ENCODE assay signal across 8 mouse cellular contexts in the genomic region with DNA sequence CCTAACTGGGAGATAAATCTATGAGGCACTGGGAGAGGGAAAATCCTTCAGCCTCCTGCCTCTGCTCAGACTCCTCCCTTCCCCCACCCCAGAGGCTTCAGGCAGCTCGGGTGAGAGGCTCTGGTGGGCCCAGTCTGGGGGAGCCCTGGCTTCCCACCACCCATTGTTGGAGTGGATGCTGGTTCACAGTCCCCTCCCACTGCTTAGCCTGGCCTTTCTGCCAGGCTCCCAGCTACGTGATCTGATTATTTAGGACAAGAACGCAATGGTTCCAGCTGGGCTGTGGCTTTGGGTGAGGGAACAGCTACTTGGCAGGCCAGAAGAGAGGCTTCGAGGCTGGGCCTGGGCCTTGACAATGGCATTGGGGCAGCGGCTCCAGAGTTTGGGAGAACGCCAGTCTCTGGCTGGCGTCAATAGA. TPM values are rescaled to one million over a fixed set of nuclear protein-coding genes. Genes with fewer than 3 reads are reported as not detected.
DNase-seq lines count a peak whose midpoint lies in the region; ATAC-seq lines count a peak whose summit lies in the region.

No protein-coding gene starts in this region.

- H3K36me3 ChIP-seq in neural tube, embryonic 15.5 days: no peaks in the 10 kb centered on the region

- peak overlapping the region; percentile 81 for H3K27ac ChIP-seq in neural tube, embryonic 15.5 days (replicated peaks)

- no peaks in the 10 kb centered on the region for H3K9me3 ChIP-seq in neural tube, embryonic 15.5 days (replicated peaks)

- DNase-seq in frontal cortex, postnatal 25 days (ENCODE audit: low spot score in 2 of 2): no peak
- peak; percentile 84 for DNase-seq in adrenal gland, adult 8-10 months
- DNase-seq in frontal cortex, adult 2 months (ENCODE audit: extremely low spot score in 1 of 2, low spot score in 1 of 2): peak; percentile 33 to 57
- DNase-seq in left cerebral cortex, adult 8-10 months (ENCODE audit: low spot score in 2 of 2): peak; percentile 16 to 58
- no peak for DNase-seq in gastrocnemius, adult 8-10 months (ENCODE audit: low spot score in 2 of 2)

- no peak overlapping the region for H3K4me3 ChIP-seq in neural tube, embryonic 15.5 days (replicated peaks)

- H3K27me3 ChIP-seq in neural tube, embryonic 15.5 days (replicated peaks): no peaks in the 10 kb centered on the region

- WGBS in neural tube, embryonic 15.5 days: 20% methylated on average over 7 of the region's 7 CpGs

- H3K9ac ChIP-seq in neural tube, embryonic 15.5 days (replicated peaks): no peak overlapping the region

- peaks cover 31% of the 10 kb centered on the region for H3K4me1 ChIP-seq in neural tube, embryonic 15.5 days

- H3K4me2 ChIP-seq in neural tube, embryonic 15.5 days: no peak overlapping the region

- ATAC-seq in frontal cortex, adult (ENCODE audit: low TSS enrichment): peak; percentile 57
- peak; percentile 82 for ATAC-seq in neural tube, embryonic 15.5 days (ENCODE audit: low FRiP score)
- ATAC-seq in megakaryocyte-erythroid progenitor cell, adult 5-6 weeks (replicated peaks; ENCODE audit: low FRiP score, low TSS enrichment, poor library complexity, severe bottlenecking): no peak

RNA-seq across cellular contexts. Expression of a gene that starts 30.6 kb away (rescaled TPM):
- total RNA-seq in adrenal gland, adult 8-10 months (2022): 100 to 1,000 TPM in 2 of 4 experiments, 1 to 10 TPM in 2; 5.0 to 180 (median 83.0) TPM
- 12.3 and 13.5 TPM in 2 replicates for polyA plus RNA-seq in frontal cortex, adult 2 months (2012; rRNA removed)
- 10 to 100 TPM in 3 of 4 experiments, 1 to 10 TPM in 1; 7.6 to 12.8 (median 11.6) TPM for total RNA-seq in left cerebral cortex, adult 8-10 months (2022)
- polyA plus RNA-seq in neural tube, embryonic 15.5 days (2015; fragmentation: Nextera tagmentation; extraction: Ambion mirVana): 12.0 and 14.6 TPM in 2 replicates
- 10 to 100 TPM in 2 of 4 experiments, 1 to 10 TPM in 2; 6.9 to 16.3 (median 10.2) TPM for total RNA-seq in gastrocnemius, adult 8-10 months (2022)
- total RNA-seq in megakaryocyte-erythroid progenitor cell, adult 5-6 weeks (2014; fragmentation: Nextera tagmentation): not detected in 2 replicates
- total RNA-seq in megakaryocyte-erythroid progenitor cell, adult 5-6 weeks (2017): not detected in 2 replicates

Comparison
In these comparisons a context has a peak if more than half of its experiments do, and no peak if none do; other contexts are left out.
1. DNase-seq: peak in adrenal gland, adult 8-10 months (single experiment), frontal cortex, adult 2 months (2 of 2) and left cerebral cortex, adult 8-10 months (2 of 2); none in frontal cortex, postnatal 25 days (0 of 2) and gastrocnemius, adult 8-10 months (0 of 2).
2. RNA of a gene that starts 30.6 kb away (total RNA-seq): 5.0 to 180 TPM in adrenal gland, adult 8-10 months, 6.9 to 16.3 TPM in gastrocnemius, adult 8-10 months and 7.6 to 12.8 TPM in left cerebral cortex, adult 8-10 months; not detected in megakaryocyte-erythroid progenitor cell, adult 5-6 weeks; every median in the first group is over 4 times any median in the second.